Mouse (Mus musculus): ENCODE data around the gene Osm.

The Osm gene

DNA sequence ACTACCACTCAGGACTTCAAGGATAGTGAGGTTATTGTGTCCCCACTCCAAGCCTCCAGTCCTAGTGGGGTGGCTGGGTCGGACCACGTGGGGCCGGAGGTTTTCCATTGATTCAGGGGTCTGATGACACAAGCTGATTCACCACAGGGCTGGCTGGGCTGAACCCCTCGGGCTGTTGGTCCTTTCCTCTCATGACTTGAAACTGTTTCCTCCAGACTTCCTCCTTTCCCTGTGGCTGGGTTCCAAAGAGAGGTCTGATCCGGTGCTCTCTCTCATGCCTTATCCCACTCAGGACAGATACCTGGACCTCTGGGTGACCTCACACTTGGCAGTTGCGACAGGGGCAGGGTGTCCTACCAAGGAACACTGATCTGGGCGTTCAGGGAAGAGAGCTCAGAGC, 3.9 kb downstream of the Osm start:
- no peak for DNase-seq (ENCODE audit: low spot score)

DNA sequence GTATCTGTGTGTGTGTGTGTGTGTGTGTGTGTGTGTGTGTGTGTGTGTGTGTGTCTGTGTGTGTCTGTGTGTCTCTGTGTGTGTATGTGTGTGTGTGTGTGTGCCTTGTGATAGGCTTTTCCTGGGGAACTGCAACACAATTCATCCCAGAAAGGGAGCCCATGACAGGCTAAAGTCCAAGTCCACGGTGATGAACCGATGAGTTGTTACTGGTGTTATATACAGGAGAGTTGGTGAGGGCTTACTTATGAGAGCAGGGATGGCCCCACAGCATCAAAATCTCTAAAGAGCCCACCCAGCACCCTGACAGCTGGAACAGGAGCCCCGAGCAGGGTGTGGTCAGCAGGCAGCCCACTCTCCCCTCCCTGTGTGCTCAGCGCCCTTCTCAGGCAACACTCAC, 5.0 kb downstream of the Osm start:
- no peak for DNase-seq (ENCODE audit: low spot score)

- no peak for DNase-seq (ENCODE audit: low spot score)
Measured at GRCm38 (mm10) chr11:4246126-4246525, 9.9 kb downstream of the Osm start.

DNA sequence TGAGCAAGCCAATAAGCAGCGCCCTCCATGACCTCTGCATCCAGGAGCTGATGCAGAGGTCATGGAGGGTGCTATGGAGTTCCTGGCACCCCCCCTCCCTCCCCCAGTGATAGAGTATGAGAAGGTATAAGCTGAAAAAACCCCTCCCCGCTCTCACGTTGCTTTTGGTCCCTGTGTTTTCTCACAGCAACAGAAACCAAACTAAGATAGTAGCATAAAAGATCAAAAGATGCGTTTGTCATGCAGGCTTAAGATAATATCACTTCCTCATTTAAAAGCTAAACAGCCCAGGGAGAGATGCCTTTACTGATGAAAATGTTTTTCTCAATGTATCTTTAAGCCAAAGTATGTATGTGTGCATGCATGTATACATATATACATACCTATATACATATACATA, 10.4 kb downstream of the Osm start:
- DNase-seq (ENCODE audit: low spot score) = no peak

DNA sequence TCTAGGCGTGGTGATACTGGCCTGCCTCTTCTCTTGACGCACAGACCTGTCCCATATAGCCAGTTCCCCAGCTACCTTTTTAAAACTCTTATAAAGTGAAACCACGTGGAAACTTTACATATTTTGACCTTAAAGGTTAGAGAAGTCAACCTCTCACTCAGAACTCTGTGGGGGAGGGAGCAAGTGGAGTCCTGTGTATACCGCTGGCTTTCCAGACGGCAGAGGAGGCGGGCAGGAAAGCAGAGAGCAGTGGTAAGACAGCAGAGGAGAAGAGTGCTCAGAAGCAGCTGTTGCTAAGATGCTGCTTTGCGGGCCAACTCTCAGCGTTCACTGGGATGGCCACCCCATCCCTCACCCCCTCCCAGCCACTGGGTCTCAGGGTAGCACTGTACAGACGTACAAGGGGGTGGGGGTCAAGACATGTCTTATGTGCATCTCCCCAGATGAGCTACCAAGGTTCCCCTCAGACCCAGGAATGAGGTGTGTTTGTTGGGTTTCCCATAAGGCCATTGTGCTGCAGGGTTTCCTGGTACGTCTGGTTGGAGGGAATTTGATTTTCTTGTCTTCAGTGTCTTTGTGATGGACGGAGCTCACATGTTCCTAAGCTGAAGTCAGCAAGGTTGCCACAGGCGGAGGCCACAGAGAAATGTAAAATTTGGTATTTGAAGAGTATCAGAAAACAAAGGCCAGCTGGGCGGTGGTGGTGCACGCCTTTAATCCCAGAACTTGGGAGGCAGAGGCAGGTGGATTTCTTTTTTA, 11.2 kb downstream of the Osm start:
- DNase-seq (ENCODE audit: low spot score) = no peak

- no peak for DNase-seq (ENCODE audit: low spot score)
Measured at GRCm38 (mm10) chr11:4249151-4249550, 12.9 kb downstream of the Osm start.

- no peak for DNase-seq (ENCODE audit: low spot score)
Measured at GRCm38 (mm10) chr11:4250290-4250689, 14.1 kb downstream of the Osm start.

DNA sequence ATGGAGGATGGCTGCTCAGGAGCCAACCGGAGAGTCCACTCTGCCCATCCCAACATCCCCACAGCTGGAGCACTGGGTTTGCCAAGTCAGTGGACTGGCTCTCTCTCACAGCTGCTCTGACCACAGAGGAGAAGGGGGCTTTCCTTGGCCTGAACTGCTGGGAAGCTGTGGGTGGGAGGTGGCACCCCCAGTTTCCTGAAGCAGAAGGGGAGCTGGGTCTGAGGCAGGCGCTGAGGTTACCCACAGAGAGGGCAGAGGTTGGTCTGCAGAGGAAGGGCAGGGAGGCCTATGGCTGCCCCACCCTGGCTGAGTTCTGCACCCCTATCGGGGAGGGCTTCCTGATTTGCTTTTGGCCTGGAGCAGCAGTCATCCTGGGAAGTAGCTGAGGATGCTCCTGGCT, 15.2 kb downstream of the Osm start:
- no peak for DNase-seq (ENCODE audit: low spot score)

DNA sequence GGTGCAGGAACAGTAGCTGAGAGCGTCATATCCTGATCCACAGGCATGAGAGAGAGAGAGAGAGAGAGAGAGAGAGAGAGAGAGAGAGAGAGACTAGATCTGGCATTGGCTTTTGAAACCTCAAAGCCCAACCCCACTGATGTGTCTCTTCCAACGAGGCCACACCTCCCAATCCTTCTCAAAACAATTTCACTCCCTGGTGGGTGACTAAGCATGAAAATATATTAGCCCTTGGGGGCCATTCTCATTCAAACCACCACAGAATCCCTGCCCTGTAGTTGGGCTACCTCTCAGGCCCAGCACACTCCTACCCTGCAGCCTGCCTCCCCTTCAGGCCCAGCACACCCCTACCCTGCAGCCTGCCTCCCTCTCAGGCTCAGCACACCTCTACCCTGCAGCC, 16.7 kb downstream of the Osm start:
- DNase-seq (ENCODE audit: low spot score) = no peak

GRCm38 (mm10) chr11:4256846-4257607, 20.8 kb downstream of the Osm start, which contains the start of gene Lif:
Gene Lif (plus strand): TSS chr11:4257557.
- DNase-seq (ENCODE audit: low spot score) = no peak

- peak; percentile 44 for DNase-seq (ENCODE audit: low spot score)
Measured at GRCm38 (mm10) chr11:4257756-4258155, 21.5 kb downstream of the Osm start.

GRCm38 (mm10) chr11:4258657-4259082, 22.4 kb downstream of the Osm start:
- DNase-seq (ENCODE audit: low spot score) = peak; percentile 82

- no peak for DNase-seq (ENCODE audit: low spot score)
Measured at GRCm38 (mm10) chr11:4260463-4261187, 24.4 kb downstream of the Osm start.

DNA sequence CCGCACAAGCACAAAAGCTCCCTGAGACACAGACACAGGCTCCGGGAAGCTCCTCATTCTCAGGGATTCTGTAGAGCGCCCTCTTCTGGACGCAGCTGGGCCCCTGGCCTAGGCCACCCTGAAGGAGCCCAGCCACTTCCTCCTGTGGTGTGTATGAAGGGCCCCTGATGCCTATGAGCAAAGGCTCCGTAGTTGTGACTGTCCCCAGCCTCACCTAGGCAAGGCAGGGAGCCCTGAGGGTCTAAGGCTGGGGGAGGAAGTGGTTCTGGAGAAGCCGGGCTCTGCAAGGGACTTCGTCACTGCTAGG, 24.9 kb downstream of the Osm start:
- DNase-seq (ENCODE audit: low spot score) = peak; percentile 15

DNA sequence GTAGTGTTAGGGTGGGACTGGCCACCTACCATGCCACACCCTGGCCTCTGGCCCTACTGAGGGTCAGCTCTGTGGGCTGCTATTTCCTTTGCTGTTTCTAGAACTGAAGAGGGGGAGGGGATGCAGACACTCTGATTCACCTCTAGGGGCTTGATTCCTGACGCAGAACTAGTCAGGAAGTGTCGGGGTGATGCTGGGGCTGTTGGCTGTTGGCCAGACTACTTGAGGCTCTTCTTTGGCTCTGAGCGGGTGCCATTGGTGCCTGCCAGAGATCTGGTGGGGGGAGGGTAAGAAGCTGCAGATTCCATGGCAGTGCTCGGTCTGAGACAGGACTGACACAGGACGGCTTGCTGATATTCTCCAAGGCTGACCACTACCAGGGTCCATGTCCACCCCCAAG, 25.7 kb downstream of the Osm start:
- DNase-seq (ENCODE audit: low spot score) = no peak

- DNase-seq (ENCODE audit: low spot score) = no peak
Measured at GRCm38 (mm10) chr11:4262847-4263246, 26.6 kb downstream of the Osm start.

GRCm38 (mm10) chr11:4263296-4263695, 27.1 kb downstream of the Osm start:
- peak; percentile 22 for DNase-seq (ENCODE audit: low spot score)

DNA sequence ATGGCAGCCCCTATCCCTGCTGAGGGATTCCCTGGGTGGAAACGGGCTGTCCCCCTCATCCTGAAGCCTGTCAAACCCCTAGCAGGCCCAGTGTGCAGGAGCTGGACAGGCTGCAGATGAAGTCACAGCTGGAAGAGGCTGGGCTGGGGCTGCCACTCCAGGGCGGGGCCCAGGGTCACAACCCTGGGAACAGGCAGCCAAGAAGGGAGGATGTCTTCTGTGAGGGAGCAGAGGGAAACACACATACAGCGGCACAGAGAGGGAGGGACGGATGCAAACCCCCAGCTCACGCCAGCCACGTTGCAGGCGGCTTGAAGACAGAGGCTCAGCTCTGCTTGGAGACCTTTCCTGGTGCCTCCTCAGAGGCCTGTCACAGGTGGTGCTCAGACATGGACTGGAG, 27.8 kb downstream of the Osm start:
- peak; percentile 46 for DNase-seq (ENCODE audit: low spot score)

GRCm38 (mm10) chr11:4266271-4267201, 30.3 kb downstream of the Osm start:
- no peak for DNase-seq (ENCODE audit: low spot score)

DNA sequence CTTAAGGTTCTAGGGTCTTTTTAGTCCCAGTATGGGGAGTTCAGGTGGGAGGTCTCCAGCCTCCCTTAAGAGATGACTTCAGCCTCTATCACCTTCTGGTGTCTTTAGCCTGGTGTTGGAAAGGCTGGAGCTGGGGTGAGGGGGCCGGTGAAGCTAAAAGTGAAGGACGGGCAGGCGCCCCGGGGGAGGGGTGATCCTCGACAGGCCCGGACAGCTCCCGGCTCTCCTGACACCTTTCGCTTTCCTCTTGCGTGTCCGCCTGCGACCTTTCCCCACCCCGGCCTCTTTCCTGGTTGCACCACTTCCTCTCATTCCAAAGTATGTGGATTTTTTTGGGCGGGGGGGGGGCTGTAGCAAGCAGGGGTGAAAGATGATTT, 31.0 kb downstream of the Osm start:
- no peak for DNase-seq (ENCODE audit: low spot score)

GRCm38 (mm10) chr11:4268500-4268899, 32.3 kb downstream of the Osm start:
- no peak for DNase-seq (ENCODE audit: low spot score)
